Mouse (Mus musculus) CH12.LX (cell line): Measurements from ENCODE around the gene Otogl.

Experiments used
- CTCF ChIP-seq, 2 experiments: IDR thresholded peaks in 1 of 2; conservative IDR thresholded peaks in 1 of 2; 2 replicates each; pipeline ENCODE4 v1.5.1; 2011 to 2012; ENCODE audit warnings: low read depth in 2 of 2, low read length in 2 of 2, improper control_type of control experiment in 1 of 2, inconsistent platforms in 1 of 2, mild to moderate bottlenecking in 1 of 2, moderate library complexity in 1 of 2
- ELF1 ChIP-seq: IDR thresholded peaks from 2 replicates; pipeline ENCODE4 v1.6.1; 2014; ENCODE audit warnings: low read depth, mild to moderate bottlenecking, inconsistent platforms, low read length, improper control_type of control experiment
- EP300 ChIP-seq: IDR thresholded peaks from 2 replicates; pipeline ENCODE4 v1.6.1; 2011; ENCODE audit warnings: low read length, improper control_type of control experiment
- ETS1 ChIP-seq: conservative IDR thresholded peaks from 2 replicates; pipeline ENCODE4 v1.6.1; 2012; ENCODE audit warnings: low read depth, mild to moderate bottlenecking, inconsistent platforms, low read length, improper control_type of control experiment, moderate library complexity
- MAFK ChIP-seq: IDR thresholded peaks from 2 replicates; pipeline ENCODE4 v1.6.1; 2011; ENCODE audit warnings: low read length, improper control_type of control experiment; ENCODE audit not compliant: insufficient replicate concordance
- MXI1 ChIP-seq: IDR thresholded peaks from 2 replicates; pipeline ENCODE4 v1.6.1; 2011; ENCODE audit warnings: mild to moderate bottlenecking, low read depth, low read length, improper control_type of control experiment
- NRF1 ChIP-seq: IDR thresholded peaks from 2 replicates; pipeline ENCODE4 v1.6.1; 2014; ENCODE audit warnings: low read depth, mild to moderate bottlenecking, inconsistent platforms, low read length, improper control_type of control experiment, moderate library complexity
- POLR2A ChIP-seq: IDR thresholded peaks from 2 replicates; pipeline ENCODE4 v1.6.1; 2011; ENCODE audit warnings: low read depth, mild to moderate bottlenecking, improper control_type of control experiment, low read length
- SMC3 ChIP-seq: IDR thresholded peaks from 2 replicates; pipeline ENCODE4 v1.6.1; 2011; ENCODE audit warnings: low read depth, low read length, improper control_type of control experiment
- UBTF ChIP-seq: IDR thresholded peaks from 2 replicates; pipeline ENCODE4 v1.6.1; 2012; ENCODE audit warnings: low read depth, mild to moderate bottlenecking, inconsistent platforms, low read length, improper control_type of control experiment, moderate library complexity

DNA sequence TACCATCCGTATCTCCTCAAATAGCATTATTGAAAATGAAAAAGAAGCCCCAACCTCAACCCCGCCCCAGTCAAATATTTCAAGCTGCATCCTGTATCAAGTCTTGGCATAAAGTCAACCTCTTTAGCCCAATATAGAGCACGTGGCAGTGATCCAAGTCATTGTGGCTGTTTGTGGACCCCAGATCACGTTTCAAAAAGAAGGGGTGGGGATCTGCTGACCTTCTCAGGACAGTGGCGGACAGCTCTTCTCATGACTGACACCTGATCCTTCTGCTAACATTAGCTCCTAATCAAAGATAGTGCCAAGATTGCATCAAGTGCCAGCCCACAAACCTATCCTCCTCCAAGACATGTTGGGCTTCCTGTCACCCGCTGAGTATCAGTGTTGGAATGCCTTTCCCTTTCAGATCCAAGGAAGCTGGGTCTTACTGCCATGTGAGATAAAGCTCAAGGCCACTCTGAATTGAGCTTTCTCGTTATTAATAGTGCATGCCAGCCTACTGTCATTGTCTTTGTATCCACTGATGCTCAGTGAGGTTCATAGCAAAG lies 18.6 kb upstream of the Otogl start:
- TF ChIP-seq EP300 = no peak
- no peak for TF ChIP-seq POLR2A
- no peak for TF ChIP-seq CTCF (conservative IDR thresholded peaks at IDR 0.05 in 1 of 2, IDR thresholded peaks at IDR 0.05 in 1 of 2; ENCODE audit: low read depth in 2 of 2, low read length in 2 of 2)
- TF ChIP-seq ELF1 = no peak
- no peak for TF ChIP-seq MAFK
- no peak for TF ChIP-seq NRF1
- TF ChIP-seq UBTF = no peak
- no peak for TF ChIP-seq ETS1
- TF ChIP-seq MXI1 = no peak
- TF ChIP-seq SMC3 = no peak
